Mouse (Mus musculus) thymus, postnatal 36 days (tissue): ENCODE measurements at regions not wholly inside any gene's neighbourhood (a gene's known extent, or its start where the extent isn't known, plus 50 kb on each side); places are given as distances from the start of the nearest gene placed in this dataset.
"Not testable (repeated sequence)": the region's sequence is repeated elsewhere in the genome, so short reads cannot be mapped to it uniquely, and the experiment has no call there.

ENCODE experiments used
- DNase-seq, 2 experiments: peaks; one replicate each; pipeline ENCODE4 v3.0.0; 2022; ENCODE audit warnings: mixed read lengths in 2 of 2

- no peak for DNase-seq
Observed at GRCm38 (mm10) chr11:111966401-111966800, 815.6 kb upstream of the Sox9 start.

DNA sequence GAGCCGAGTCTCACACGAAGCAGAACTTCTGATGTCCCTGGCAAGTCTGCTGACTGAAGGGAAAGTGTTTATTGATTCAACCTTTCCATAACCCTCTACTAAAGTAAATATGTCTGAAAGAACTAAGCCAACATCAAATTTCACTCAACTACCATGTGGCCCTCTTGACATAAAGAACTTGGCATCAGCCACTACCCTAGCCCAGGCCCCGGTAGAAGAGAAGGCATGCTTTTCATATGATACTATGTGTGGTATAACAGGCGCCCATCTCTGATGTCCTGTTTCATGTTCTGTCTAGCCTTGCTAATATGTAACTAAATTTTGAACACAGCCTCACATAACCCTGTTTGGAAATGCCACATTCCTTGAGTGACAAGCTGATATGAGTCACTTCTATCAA is 811.0 kb upstream of the Sox9 start:
- no peak for DNase-seq

DNA sequence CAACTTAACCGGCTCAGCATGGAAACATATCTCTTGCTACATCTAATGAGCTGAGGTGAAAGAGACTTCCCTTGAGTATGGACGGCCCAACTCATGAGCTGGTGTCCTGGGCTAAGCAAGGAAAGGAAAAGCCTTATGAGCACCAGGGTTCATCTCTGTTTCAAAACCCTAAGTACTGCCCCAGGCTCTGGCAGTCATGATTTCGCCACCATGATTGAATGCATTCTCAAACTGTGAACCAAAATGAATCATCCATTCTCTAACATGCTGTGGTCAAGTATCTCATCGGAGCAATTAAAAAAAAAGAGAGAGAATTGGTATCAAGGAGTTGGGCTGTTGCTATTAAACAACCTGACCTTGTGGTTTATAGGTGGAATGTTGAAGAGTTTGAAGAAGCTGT is 803.4 kb upstream of the Sox9 start:
- DNase-seq = no peak

- no peak for DNase-seq
Observed at GRCm38 (mm10) chr11:111996395-111996794, 785.6 kb upstream of the Sox9 start.

DNA sequence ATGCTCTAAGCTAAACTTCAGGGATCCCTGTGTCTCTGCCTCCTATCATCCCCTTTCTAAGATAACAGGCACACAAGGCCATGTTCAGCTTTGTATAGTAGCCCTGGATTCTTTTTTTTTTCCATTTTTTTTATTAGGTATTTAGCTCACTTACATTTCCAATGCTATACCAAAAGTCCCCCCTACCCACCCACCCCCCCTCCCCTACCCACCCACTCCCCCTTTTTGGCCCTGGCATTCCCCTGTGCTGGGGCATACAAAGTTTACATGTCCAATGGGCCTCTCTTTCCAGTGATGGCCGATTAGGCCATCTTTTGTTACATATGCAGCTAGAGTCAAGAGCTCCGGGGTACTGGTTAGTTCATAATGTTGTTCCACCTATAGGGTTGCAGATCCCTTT is 771.2 kb upstream of the Sox9 start:
- not testable (repeated sequence) for DNase-seq

- no peak for DNase-seq
Observed at GRCm38 (mm10) chr11:112017906-112018305, 764.1 kb upstream of the Sox9 start.

GRCm38 (mm10) chr11:112028031-112028430 is 754.0 kb upstream of the Sox9 start:
- DNase-seq = no peak

- DNase-seq = no peak
Observed at GRCm38 (mm10) chr11:112038741-112039140, 743.3 kb upstream of the Sox9 start.

- no peak for DNase-seq
Observed at GRCm38 (mm10) chr11:112044455-112044854, 737.6 kb upstream of the Sox9 start.

DNA sequence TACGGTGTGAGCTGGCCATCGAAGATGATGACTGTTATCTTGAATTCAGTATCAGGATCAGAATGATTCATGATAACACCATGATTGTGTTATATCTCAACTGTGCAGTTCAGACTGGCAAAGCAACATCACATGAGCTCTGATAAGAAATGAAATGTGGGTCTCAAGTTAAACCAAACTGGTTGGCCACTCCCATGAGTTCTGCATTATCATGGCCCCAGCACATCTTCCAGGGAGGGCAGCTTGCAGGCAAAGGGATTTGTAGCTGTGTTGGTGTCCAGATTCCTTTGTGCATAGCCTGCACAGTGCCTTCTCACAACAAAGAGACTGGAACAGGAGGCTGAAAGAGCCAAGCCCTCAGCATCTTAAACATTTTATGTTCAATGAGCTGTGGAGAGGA is 736.7 kb upstream of the Sox9 start:
- DNase-seq = no peak

- no peak for DNase-seq
Observed at GRCm38 (mm10) chr11:112050362-112050761, 731.7 kb upstream of the Sox9 start.

DNA sequence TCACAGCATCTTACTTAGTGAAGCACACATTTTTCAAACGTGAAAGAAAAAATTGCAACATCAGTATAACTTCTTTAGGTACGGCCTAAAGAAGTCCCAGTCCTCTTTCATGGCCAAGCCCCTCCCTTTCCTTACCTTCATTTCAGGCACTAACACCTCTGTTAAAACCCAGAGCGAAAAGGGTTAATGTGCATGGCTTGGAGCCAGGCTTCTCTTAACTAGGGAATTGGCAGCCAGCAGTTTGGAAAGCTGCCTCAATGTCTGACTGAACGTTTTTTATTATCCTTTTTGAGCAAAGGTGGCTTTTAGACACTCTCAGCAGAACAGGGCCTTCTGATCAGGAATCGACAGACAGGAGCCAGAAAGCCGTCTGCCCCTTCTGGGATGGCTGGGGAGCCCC is 726.4 kb upstream of the Sox9 start:
- no peak for DNase-seq

DNA sequence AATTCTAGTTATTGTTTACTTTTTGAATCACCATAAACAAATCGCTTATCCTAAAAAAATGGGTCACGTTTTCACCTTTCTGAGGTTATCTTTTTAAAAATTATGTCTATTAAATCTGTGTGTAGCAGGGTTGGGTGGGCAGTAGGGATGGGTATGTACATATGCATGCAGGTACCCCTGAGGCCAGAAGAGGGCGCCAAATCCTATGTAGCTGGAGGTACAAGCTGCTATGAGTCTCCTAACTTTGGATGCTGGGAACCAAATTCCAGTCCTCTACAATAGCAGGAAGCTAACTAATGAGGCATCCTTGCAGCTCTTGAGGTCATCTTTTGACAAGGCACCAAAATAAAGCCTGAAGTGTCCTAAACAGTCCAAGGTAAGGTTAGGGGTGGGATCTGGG is 714.8 kb upstream of the Sox9 start:
- DNase-seq = no peak

GRCm38 (mm10) chr11:112068821-112069220 is 713.2 kb upstream of the Sox9 start:
- DNase-seq = no peak

GRCm38 (mm10) chr11:112071571-112071970 is 710.5 kb upstream of the Sox9 start:
- DNase-seq = no peak

- DNase-seq = no peak
Observed at GRCm38 (mm10) chr11:112081386-112081785, 700.6 kb upstream of the Sox9 start.

DNA sequence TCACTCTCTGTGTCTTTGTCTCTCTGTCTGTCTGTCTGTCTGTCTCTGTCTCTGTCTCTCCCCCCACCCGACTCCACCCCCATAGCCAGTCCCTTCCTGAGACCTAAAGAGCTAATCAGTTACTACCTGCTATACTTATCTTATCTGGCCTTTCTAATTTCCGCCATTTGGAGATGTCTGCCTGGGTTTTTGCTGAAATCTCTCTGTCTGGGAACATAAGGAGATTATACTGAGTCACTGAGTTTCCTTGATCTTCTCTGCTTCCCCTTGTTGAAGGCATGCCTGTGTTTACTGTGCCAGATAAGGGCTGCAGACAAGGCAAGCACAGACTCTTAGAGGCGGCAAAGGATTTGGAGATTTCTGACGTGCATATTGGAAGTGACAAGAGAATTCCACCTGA is 699.0 kb upstream of the Sox9 start:
- no peak for DNase-seq

DNA sequence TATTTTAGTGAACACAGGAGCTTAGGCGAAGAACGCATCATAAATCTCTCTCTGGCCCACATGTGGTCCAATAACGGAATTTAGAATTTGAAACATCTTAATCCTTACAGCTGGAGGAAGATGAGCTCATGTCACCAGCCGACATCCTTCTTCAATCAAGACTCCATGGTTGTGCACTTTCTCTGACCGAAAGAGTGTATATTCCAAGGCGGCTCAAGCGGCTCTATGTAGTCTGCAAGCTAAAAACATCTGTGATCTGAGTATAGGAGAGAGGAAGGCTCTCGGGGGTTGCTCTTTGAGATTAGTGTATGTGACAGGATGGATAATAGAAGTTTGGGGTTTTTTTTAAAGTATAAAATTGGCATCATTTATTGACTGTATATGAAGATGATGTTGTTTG is 689.9 kb upstream of the Sox9 start:
- no peak for DNase-seq

DNA sequence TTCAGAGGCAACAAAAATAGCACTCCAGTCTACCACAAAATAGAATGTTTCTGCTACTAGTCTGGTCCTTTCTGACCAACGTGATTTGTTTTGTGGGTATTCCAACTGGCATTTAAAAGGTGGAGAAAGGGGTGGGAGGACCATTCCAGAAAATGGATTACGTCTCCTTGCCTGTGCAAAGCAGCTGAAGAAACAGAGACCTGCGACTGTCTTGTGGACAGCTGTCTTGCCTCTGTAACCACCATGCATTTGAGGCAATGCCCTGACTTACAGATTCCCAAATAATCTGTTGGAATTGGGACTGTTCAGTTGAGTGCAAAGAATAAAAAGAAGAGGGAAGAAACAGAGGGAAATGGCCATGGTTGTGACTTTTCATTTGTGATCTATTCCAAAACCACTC is 687.0 kb upstream of the Sox9 start:
- DNase-seq = no peak

GRCm38 (mm10) chr11:112098161-112098560 is 683.9 kb upstream of the Sox9 start:
- no peak for DNase-seq

- no peak for DNase-seq
Observed at GRCm38 (mm10) chr11:112103252-112103651, 678.8 kb upstream of the Sox9 start.

DNA sequence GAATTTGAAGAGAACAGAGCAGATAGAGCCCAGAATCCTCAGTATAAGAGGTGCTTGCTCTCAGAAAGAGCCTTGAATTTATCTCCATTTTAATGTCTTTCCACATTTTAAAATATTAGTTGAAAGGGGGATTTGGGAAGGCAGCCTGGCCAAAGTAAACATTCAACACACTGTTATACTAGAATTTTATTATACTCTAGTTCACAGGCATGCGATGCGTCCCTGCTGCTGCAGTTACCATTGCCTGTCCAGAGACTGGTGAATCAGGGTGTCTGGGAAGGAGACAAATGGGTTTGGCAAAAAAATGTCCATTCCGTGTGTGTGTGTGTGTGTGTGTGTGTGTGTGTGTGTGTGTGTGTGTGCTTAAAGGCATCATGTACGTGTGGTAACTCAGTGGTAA is 675.1 kb upstream of the Sox9 start:
- no peak for DNase-seq

GRCm38 (mm10) chr11:112107314-112107713 is 674.7 kb upstream of the Sox9 start:
- no peak for DNase-seq

GRCm38 (mm10) chr11:112121026-112121425 is 661.0 kb upstream of the Sox9 start:
- DNase-seq = no peak

DNA sequence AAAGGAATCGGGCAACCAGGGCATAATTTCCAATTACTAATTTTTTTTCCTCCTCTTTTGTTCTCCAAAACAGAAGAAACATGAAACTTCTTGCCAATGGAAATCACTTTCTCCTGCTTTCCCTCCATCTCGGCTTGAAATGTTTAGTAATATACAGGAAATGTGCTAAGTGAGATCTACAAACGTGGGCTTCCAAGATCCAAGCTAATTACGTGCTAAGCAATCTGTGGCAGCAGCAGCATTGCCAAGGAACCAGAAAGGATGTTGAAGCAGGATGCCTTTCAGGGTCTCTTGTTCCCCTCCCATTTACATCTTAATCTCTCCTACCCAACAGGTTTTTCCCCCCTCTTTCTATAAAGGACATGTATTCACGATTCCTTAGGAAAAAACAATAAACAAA is 660.2 kb upstream of the Sox9 start:
- DNase-seq = no peak
